Mouse (Mus musculus) T-cell, adult 2 months (primary cell): Measurements from ENCODE around the gene Etv4.

Experiments used
- DNase-seq: peaks from one replicate; pipeline ENCODE4 v3.0.0; 2022; ENCODE audit warnings: low spot score

Gene Etv4

GRCm38 (mm10) chr11:101785143-101785851 lies at the start of gene Etv4:
Gene Etv4 (minus strand): TSS chr11:101785371.
- peak; percentile 86 for DNase-seq

GRCm38 (mm10) chr11:101832001-101832400 lies 46.8 kb upstream of the Etv4 start:
- no peak for DNase-seq

- DNase-seq, result no peak
These were observed 45.4 kb upstream of the Etv4 start for GRCm38 (mm10) chr11:101830616-101831015.

GRCm38 (mm10) chr11:101830112-101830511 lies 44.9 kb upstream of the Etv4 start:
- DNase-seq, result no peak

- no peak for DNase-seq
These were observed 43.5 kb upstream of the Etv4 start for GRCm38 (mm10) chr11:101828718-101829117.

- DNase-seq, result no peak
These were observed 38.0 kb upstream of the Etv4 start for GRCm38 (mm10) chr11:101823210-101823609.

GRCm38 (mm10) chr11:101820899-101821298 lies 35.7 kb upstream of the Etv4 start:
- DNase-seq, result no peak

GRCm38 (mm10) chr11:101819853-101820252 lies 34.7 kb upstream of the Etv4 start:
- no peak for DNase-seq

- DNase-seq, result no peak
These were observed 30.2 kb upstream of the Etv4 start for GRCm38 (mm10) chr11:101815103-101816085.

GRCm38 (mm10) chr11:101814375-101815102 lies 29.4 kb upstream of the Etv4 start:
- DNase-seq, result peak; percentile 53

- DNase-seq, result peak; percentile 69
These were observed 28.1 kb upstream of the Etv4 start for GRCm38 (mm10) chr11:101813259-101813658.

GRCm38 (mm10) chr11:101809060-101809828 lies 24.1 kb upstream of the Etv4 start:
- no peak for DNase-seq

- DNase-seq, result no peak
These were observed 22.1 kb upstream of the Etv4 start for GRCm38 (mm10) chr11:101807266-101807665.

- no peak for DNase-seq
These were observed 21.6 kb upstream of the Etv4 start for GRCm38 (mm10) chr11:101806741-101807140.

- no peak for DNase-seq
These were observed 20.0 kb upstream of the Etv4 start for GRCm38 (mm10) chr11:101805113-101805704.

- no peak for DNase-seq
These were observed 16.2 kb upstream of the Etv4 start for GRCm38 (mm10) chr11:101801386-101801785.

GRCm38 (mm10) chr11:101798083-101798482 lies 12.9 kb upstream of the Etv4 start:
- no peak for DNase-seq

- DNase-seq, result no peak
These were observed 12.2 kb upstream of the Etv4 start for GRCm38 (mm10) chr11:101797355-101797754.

- DNase-seq, result no peak
These were observed 5.8 kb upstream of the Etv4 start for GRCm38 (mm10) chr11:101790811-101791526.

GRCm38 (mm10) chr11:101787432-101787831 lies 2.3 kb upstream of the Etv4 start:
- DNase-seq, result no peak
